Mouse (Mus musculus): ENCODE data around the gene Vwa7. TPM values are rescaled to one million over a fixed set of nuclear protein-coding genes. Genes with fewer than 3 reads are reported as not detected.
"Not testable (repeated sequence)": the region's sequence is repeated elsewhere in the genome, so short reads cannot be mapped to it uniquely, and the experiment has no call there.

Vwa7 gene
- total RNA-seq (2021) = under 1 TPM; 0.50 to 0.61 TPM
- long read RNA-seq, experiment 1, partial matches to known transcripts = 1 of 1 reads
- long read RNA-seq, experiment 1, other reads (novel, unspliced or antisense) = 0 of 1 reads
- long read RNA-seq, experiment 2 = 0 reads

GRCm38 (mm10) chr17:35016376-35016775 lies at the start of gene Vwa7:
Gene Vwa7, plus strand, starts transcription at chr17:35016579.
- DNase-seq (ENCODE audit: low spot score in 2 of 2) = peak; percentile 40 to 48

GRCm38 (mm10) chr17:34969822-34970221 lies 46.6 kb upstream of the Vwa7 start, which contains the start of gene Gm20481:
Gene Gm20481, plus strand, starts transcription at chr17:34969912.
- DNase-seq (ENCODE audit: low spot score in 2 of 2) = not testable (repeated sequence)

GRCm38 (mm10) chr17:34970850-34971249 lies 45.5 kb upstream of the Vwa7 start:
- DNase-seq (ENCODE audit: low spot score in 2 of 2) = not testable (repeated sequence)

- not testable (repeated sequence) for DNase-seq (ENCODE audit: low spot score in 2 of 2)
Measured at GRCm38 (mm10) chr17:34971694-34972068, 44.7 kb upstream of the Vwa7 start.

GRCm38 (mm10) chr17:34972069-34972749 lies 44.2 kb upstream of the Vwa7 start, which contains the start of the genes Hspa1a and Hspa1l:
Gene Hspa1a, minus strand, starts transcription at chr17:34972156.
Gene Hspa1l, plus strand, starts transcription at chr17:34972703.
- peak; percentile 84 to 91 for DNase-seq (ENCODE audit: low spot score in 2 of 2)

GRCm38 (mm10) chr17:34975581-34976492 lies 40.5 kb upstream of the Vwa7 start:
- DNase-seq (ENCODE audit: low spot score in 2 of 2) = no peak

- no peak for DNase-seq (ENCODE audit: low spot score in 2 of 2)
Measured at GRCm38 (mm10) chr17:34977000-34977399, 39.4 kb upstream of the Vwa7 start.

- no peak for DNase-seq (ENCODE audit: low spot score in 2 of 2)
Measured at GRCm38 (mm10) chr17:34978239-34978638, 38.1 kb upstream of the Vwa7 start.

- no peak for DNase-seq (ENCODE audit: low spot score in 2 of 2)
Measured at GRCm38 (mm10) chr17:34979631-34980030, 36.7 kb upstream of the Vwa7 start.

- no peak for DNase-seq (ENCODE audit: low spot score in 2 of 2)
Measured at GRCm38 (mm10) chr17:34980655-34981054, 35.7 kb upstream of the Vwa7 start.

GRCm38 (mm10) chr17:34981690-34982180 lies 34.6 kb upstream of the Vwa7 start, which contains the start of gene Lsm2:
Gene Lsm2, plus strand, starts transcription at chr17:34981862.
- DNase-seq (ENCODE audit: low spot score in 2 of 2) = peak; percentile 84 to 90

GRCm38 (mm10) chr17:34982328-34982727 lies 34.1 kb upstream of the Vwa7 start:
- no peak for DNase-seq (ENCODE audit: low spot score in 2 of 2)

GRCm38 (mm10) chr17:34984218-34984617 lies 32.2 kb upstream of the Vwa7 start:
- DNase-seq (ENCODE audit: low spot score in 2 of 2) = no peak

- no peak for DNase-seq (ENCODE audit: low spot score in 2 of 2)
Measured at GRCm38 (mm10) chr17:34994751-34995150, 21.6 kb upstream of the Vwa7 start.

- not testable (repeated sequence) for DNase-seq (ENCODE audit: low spot score in 2 of 2)
Measured at GRCm38 (mm10) chr17:34995192-34995591, 21.2 kb upstream of the Vwa7 start.

- DNase-seq (ENCODE audit: low spot score in 2 of 2) = not testable (repeated sequence)
Measured at GRCm38 (mm10) chr17:34995927-34996326, 20.5 kb upstream of the Vwa7 start.

- no peak for DNase-seq (ENCODE audit: low spot score in 2 of 2)
Measured at GRCm38 (mm10) chr17:34996411-34997141, 19.8 kb upstream of the Vwa7 start.

- no peak for DNase-seq (ENCODE audit: low spot score in 2 of 2)
Measured at GRCm38 (mm10) chr17:34997142-34997483, 19.3 kb upstream of the Vwa7 start.

GRCm38 (mm10) chr17:34998526-34999430 lies 17.6 kb upstream of the Vwa7 start:
- DNase-seq (ENCODE audit: low spot score in 2 of 2) = no peak

All from adrenal gland, adult 18-20 months (tissue).